Mouse (Mus musculus): ENCODE measurements around the gene Aldh8a1. TPM values are rescaled to one million over a fixed set of nuclear protein-coding genes. Genes with fewer than 3 reads are reported as not detected.
"Not testable (repeated sequence)": the region's sequence is repeated elsewhere in the genome, so short reads cannot be mapped to it uniquely, and the experiment has no call there.

The Aldh8a1 gene
- polyA plus RNA-seq, 2 experiments, result 11.6 to 21.5 TPM

DNA sequence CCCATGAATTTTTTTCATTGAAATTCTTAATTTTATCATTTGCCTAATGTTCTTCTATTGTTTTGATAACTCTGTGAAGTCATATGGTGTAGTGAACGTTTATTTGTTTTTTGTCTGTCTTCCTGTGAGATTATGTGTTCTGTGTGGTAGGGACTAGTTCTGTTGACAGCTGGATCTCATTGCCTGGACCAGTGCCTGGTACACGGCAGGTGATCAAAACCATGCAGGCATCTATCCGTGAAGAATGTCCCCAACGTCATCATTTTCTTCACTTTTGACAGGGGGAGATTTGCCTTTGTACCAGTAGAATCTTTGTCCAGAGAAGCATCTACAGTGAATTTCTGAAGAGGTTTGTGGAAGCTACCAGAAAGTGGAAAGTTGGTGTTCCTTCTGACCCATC lies 14.2 kb downstream of the Aldh8a1 start:
- 59% methylated on average over 4 of the region's 4 CpGs for WGBS (ENCODE audit: insufficient replicate concordance)
- no peak overlapping the region for H3K9ac ChIP-seq (replicated peaks)
- H3K36me3 ChIP-seq (replicated peaks; ENCODE audit: control insufficient read depth, insufficient read depth, low read depth), result no peaks in the 10 kb centered on the region
- ATAC-seq (ENCODE audit: insufficient read depth), result no peak
- no peak overlapping the region for H3K4me2 ChIP-seq (ENCODE audit: low read depth)
- no peak overlapping the region for H3K4me3 ChIP-seq (ENCODE audit: insufficient read depth in 1 of 2, low read depth in 2 of 2, low read length in 2 of 2)
- H3K27me3 ChIP-seq (ENCODE audit: control insufficient read depth, insufficient read depth, low read length), result no peaks in the 10 kb centered on the region
- no peaks in the 10 kb centered on the region for H3K9me3 ChIP-seq (ENCODE audit: control insufficient read depth, low read length)
- no peak overlapping the region for H3K27ac ChIP-seq
- no peaks in the 10 kb centered on the region; a peak in 1 of 4 replicates for H3K4me1 ChIP-seq (replicated peaks; ENCODE audit: control insufficient read depth in 2 of 2, insufficient read depth in 2 of 2, low read length in 1 of 2)
- TF ChIP-seq EP300 (IDR thresholded peaks at IDR 0.05; ENCODE audit: low read depth) (no peak), CTCF (IDR thresholded peaks at IDR 0.05; ENCODE audit: low read depth) (no peak)
- DNase-seq (ENCODE audit: low read depth in 3 of 3, low spot score in 3 of 3), result no peak

DNA sequence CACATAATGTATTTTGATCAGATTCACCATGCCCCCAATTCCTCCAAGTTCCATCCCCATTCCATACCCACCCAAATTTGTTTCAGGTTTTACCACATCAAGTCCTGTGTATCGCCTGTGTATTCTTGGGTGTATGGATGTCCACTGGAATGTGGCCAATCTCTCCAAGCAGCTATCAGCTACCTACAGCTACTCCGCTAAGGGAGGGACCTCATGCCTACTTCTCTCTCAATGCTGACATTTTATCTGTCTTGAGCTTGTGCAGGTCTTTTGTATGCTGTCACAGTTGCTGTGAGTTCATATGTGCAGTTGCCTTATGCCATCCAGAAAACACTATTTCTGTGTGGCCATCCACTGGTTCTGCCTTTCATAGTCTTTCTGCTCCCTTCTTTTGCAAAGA lies 16.3 kb downstream of the Aldh8a1 start:
- ATAC-seq (ENCODE audit: insufficient read depth) (no peak), DNase-seq (ENCODE audit: low read depth in 3 of 3, low spot score in 3 of 3) (no peak)
- H3K27ac ChIP-seq, result no peak overlapping the region
- H3K36me3 ChIP-seq (replicated peaks; ENCODE audit: control insufficient read depth, insufficient read depth, low read depth), result no peaks in the 10 kb centered on the region
- H3K27me3 ChIP-seq (ENCODE audit: control insufficient read depth, insufficient read depth, low read length), result no peaks in the 10 kb centered on the region
- WGBS (ENCODE audit: insufficient replicate concordance), result 51% methylated on average over 2 of the region's 2 CpGs
- H3K4me3 ChIP-seq (ENCODE audit: insufficient read depth in 1 of 2, low read depth in 2 of 2, low read length in 2 of 2), result no peak overlapping the region
- TF ChIP-seq CTCF (IDR thresholded peaks at IDR 0.05; ENCODE audit: low read depth), result no peak
- no peak for TF ChIP-seq EP300 (IDR thresholded peaks at IDR 0.05; ENCODE audit: low read depth)
- no peak overlapping the region for H3K9ac ChIP-seq (replicated peaks)
- no peak overlapping the region for H3K4me2 ChIP-seq (ENCODE audit: low read depth)
- H3K4me1 ChIP-seq (replicated peaks; ENCODE audit: control insufficient read depth in 2 of 2, insufficient read depth in 2 of 2, low read length in 1 of 2), result no peaks in the 10 kb centered on the region; a peak in 1 of 4 replicates
- no peaks in the 10 kb centered on the region for H3K9me3 ChIP-seq (ENCODE audit: control insufficient read depth, low read length)

DNA sequence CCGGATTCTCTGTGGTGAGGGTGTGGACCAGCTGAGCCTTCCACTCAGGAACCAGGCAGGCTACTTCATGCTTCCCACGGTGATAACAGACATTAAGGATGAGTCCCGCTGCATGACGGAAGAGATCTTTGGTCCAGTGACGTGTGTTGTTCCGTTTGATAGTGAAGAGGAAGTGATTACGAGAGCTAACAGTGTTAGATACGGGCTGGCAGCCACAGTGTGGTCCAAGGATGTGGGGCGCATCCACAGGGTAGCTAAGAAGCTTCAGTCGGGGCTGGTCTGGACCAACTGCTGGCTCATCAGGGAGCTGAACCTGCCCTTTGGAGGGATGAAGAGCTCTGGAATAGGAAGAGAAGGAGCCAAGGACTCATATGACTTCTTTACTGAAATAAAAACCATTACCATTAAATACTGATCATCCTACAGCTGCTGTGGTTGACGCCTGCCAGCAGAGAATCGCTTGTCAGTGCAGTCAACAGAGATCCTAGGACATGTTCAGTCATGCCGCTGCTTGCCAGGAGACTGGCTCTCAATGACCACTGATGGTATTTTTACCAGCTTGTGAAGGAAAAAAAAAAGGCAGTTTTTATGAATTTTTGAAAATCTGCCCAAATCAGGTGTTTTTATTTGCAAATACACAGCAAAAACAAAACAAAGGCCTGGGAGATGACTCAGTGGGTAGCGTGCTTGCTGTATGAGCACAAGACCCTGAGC lies 18.5 kb downstream of the Aldh8a1 start:
- 32% methylated on average over 14 of the region's 14 CpGs for WGBS (ENCODE audit: insufficient replicate concordance)
- no peak overlapping the region for H3K27ac ChIP-seq
- no peaks in the 10 kb centered on the region; a peak in 1 of 4 replicates for H3K4me1 ChIP-seq (replicated peaks; ENCODE audit: control insufficient read depth in 2 of 2, insufficient read depth in 2 of 2, low read length in 1 of 2)
- ATAC-seq (ENCODE audit: insufficient read depth) (no peak), DNase-seq (ENCODE audit: low read depth in 3 of 3, low spot score in 3 of 3) (no peak)
- TF ChIP-seq CTCF (IDR thresholded peaks at IDR 0.05; ENCODE audit: low read depth), result no peak
- no peak for TF ChIP-seq EP300 (IDR thresholded peaks at IDR 0.05; ENCODE audit: low read depth)
- no peaks in the 10 kb centered on the region for H3K9me3 ChIP-seq (ENCODE audit: control insufficient read depth, low read length)
- no peak overlapping the region for H3K9ac ChIP-seq (replicated peaks)
- no peak overlapping the region for H3K4me3 ChIP-seq (ENCODE audit: insufficient read depth in 1 of 2, low read depth in 2 of 2, low read length in 2 of 2)
- H3K4me2 ChIP-seq (ENCODE audit: low read depth), result no peak overlapping the region
- no peaks in the 10 kb centered on the region for H3K36me3 ChIP-seq (replicated peaks; ENCODE audit: control insufficient read depth, insufficient read depth, low read depth)
- H3K27me3 ChIP-seq (ENCODE audit: control insufficient read depth, insufficient read depth, low read length), result no peaks in the 10 kb centered on the region

DNA sequence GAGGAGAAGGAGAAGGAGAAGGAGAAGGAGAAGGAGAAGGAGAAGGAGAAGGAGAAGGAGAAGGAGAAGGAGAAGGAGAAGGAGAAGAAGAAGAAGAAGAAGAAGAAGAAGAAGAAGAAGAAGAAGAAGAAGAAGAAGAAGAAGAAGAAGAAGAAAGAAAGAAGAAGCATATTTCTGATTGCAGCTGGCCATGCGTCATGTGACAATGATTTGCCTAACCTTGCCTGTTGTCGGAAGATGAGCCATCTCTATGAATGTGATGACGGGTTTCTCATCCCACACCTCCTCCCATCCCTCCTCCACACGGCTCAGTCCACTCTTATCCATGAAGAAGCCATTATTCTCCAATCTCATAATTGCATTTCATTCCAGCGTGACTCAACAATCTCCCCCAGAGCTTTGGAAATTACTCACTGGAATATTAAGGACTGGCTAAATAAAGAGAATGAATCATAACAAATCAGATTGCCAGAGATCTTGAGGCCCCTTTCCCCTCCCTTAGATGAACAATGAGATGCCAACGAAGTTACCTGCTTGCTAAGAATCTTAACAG lies 21.9 kb downstream of the Aldh8a1 start:
- WGBS (ENCODE audit: insufficient replicate concordance), result 62% methylated on average over 6 of the region's 6 CpGs
- not testable (repeated sequence) for H3K27ac ChIP-seq

DNA sequence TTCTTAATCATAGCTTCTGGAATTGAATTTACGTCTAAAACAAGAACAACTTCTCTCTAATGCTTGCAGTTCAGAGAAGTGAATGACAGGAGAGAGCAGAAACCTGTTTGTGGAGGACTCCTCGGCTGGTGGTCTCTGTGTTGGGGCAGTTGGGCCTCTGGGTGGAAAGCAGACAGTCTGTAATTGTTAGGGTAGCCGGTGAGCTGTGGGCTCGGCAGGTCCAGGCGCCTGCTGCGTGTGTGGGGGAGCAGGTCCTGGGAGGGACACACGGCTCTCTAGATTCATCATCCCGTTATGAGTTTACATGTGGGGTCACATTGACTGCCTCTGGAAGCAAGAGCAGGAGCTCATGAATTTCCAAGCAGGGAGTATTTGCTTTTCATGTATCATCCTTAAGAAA lies 22.5 kb downstream of the Aldh8a1 start:
- Histone ChIP-seq H3K4me3 (ENCODE audit: insufficient read depth in 1 of 2, low read depth in 2 of 2, low read length in 2 of 2) (no peak overlapping the region), H3K36me3 (replicated peaks; ENCODE audit: control insufficient read depth, insufficient read depth, low read depth) (no peaks in the 10 kb centered on the region), H3K4me1 (replicated peaks; ENCODE audit: control insufficient read depth in 2 of 2, insufficient read depth in 2 of 2, low read length in 1 of 2) (no peaks in the 10 kb centered on the region; a peak in 1 of 4 replicates), H3K27me3 (ENCODE audit: control insufficient read depth, insufficient read depth, low read length) (no peaks in the 10 kb centered on the region), H3K9me3 (ENCODE audit: control insufficient read depth, low read length) (no peaks in the 10 kb centered on the region), H3K9ac (replicated peaks) (no peak overlapping the region), H3K4me2 (ENCODE audit: low read depth) (no peak overlapping the region), H3K27ac (no peak overlapping the region)
- TF ChIP-seq CTCF (IDR thresholded peaks at IDR 0.05; ENCODE audit: low read depth) (no peak), EP300 (IDR thresholded peaks at IDR 0.05; ENCODE audit: low read depth) (no peak)
- DNase-seq (ENCODE audit: low read depth in 3 of 3, low spot score in 3 of 3), result no peak
- 58% methylated on average over 8 of the region's 8 CpGs for WGBS (ENCODE audit: insufficient replicate concordance)
- ATAC-seq (ENCODE audit: insufficient read depth), result no peak

More for the DNA sequence above, 21.9 kb downstream of the Aldh8a1 start:
- H3K4me1 ChIP-seq (replicated peaks; ENCODE audit: control insufficient read depth in 2 of 2, insufficient read depth in 2 of 2, low read length in 1 of 2); H3K36me3 ChIP-seq (replicated peaks; ENCODE audit: control insufficient read depth, insufficient read depth, low read depth); ATAC-seq (ENCODE audit: insufficient read depth); H3K9ac ChIP-seq (replicated peaks); H3K4me2 ChIP-seq (ENCODE audit: low read depth); H3K4me3 ChIP-seq (ENCODE audit: insufficient read depth in 1 of 2, low read depth in 2 of 2, low read length in 2 of 2); H3K9me3 ChIP-seq (ENCODE audit: control insufficient read depth, low read length); DNase-seq (ENCODE audit: low read depth in 3 of 3, low spot score in 3 of 3); H3K27me3 ChIP-seq (ENCODE audit: control insufficient read depth, insufficient read depth, low read length): not testable (repeated sequence)
